Mouse (Mus musculus) mouse embryonic stem cell (cell line): ENCODE measurements around the gene Poll.

Experiments used
- in situ Hi-C, 2 experiments: fragments of 300-500 bp; cut with MboI; formaldehyde crosslinking; loops; 1 replicate in 1 of 2; 3 replicates in 1 of 2; pipeline ENCODE4 v1.14.3; 2019 to 2020; ENCODE audit warnings: low sequenced_read_pairs in 2 of 2, low pct_unique_long_range_greater_than_20kb in 1 of 2, mixed read lengths in 1 of 2; ENCODE audit not compliant: unreplicated experiment in 1 of 2

Poll gene

DNA sequence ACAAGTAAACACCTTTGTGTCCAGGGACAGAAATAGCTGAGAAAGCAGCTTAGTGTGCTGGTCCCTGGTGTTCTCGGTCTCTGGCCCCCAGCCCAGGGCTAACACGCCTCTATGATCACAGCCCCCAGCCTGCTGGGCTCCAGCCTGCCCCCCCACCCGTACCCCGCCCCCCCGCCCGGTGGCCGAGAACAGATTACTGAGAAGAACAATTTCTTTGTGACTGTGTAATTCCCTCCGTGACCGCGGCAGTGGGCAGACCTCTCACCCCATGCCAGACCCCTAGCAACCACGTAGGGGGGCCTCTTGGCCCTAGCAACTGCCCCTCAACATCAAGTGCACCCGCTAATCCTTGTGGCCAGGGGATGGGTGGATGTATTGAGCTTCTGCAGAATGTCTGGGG is 19.9 kb upstream of the Poll start:
- in situ Hi-C loops, result no loop called here

DNA sequence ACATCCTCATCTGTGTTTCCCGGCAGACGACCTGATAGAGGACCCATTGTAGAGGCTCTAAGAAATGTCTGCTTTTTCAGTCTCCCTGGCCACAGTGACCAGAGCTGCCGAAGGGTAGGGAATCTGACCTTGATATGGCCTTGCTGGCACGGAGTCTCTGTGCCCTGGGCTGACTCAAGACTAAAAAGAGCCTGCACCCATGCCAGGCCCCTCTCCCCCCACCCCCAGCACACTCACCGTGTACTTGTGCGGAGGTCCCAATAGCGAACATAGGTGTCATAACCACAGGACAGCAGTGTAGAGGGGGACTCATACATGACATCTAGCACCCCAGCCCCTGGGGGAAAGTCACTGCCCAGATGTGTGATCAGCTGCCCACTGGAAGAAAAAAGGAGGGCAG is 19.1 kb upstream of the Poll start:
- in situ Hi-C loops, result loop anchor here in 1 of 2 experiments (10.0 kb wide), 1 partner anchor 165 kb away; the partner anchor contains the start of genes Fgf8 and Npm3

DNA sequence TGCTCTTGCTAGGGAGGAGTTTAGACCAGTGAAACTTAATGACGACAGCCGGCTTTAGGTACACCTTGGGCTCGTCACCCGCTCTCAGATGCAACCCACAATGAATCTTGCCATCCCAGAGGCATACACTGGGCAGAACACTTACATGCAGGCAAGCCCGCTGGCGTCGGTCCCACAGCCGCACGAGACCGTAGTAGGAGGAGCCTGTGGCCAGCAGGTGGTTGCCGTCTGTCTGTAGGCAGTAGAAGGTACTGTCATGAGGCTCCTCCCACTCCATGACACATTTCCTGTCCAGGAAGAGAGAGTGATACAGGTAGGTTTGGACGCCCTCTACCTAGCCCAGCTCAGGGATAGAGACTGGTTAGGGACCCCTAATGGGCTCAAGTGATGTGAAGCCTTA is 18.6 kb upstream of the Poll start:
- in situ Hi-C loops, result loop anchor here in 1 of 2 experiments (10.0 kb wide), 1 partner anchor 166 kb away; the partner anchor contains the start of genes Fgf8 and Npm3

GRCm38 (mm10) chr19:45577141-45577750 is 16.9 kb upstream of the Poll start:
- in situ Hi-C loops, result loop anchor here in 1 of 2 experiments (10.0 kb wide), 1 partner anchor 168 kb away; the partner anchor contains the start of genes Fgf8 and Npm3

GRCm38 (mm10) chr19:45575632-45576001 is 15.3 kb upstream of the Poll start:
- in situ Hi-C loops, result loop anchor here in 1 of 2 experiments (10.0 kb wide), 1 partner anchor 169 kb away; the partner anchor contains the start of genes Fgf8 and Npm3

DNA sequence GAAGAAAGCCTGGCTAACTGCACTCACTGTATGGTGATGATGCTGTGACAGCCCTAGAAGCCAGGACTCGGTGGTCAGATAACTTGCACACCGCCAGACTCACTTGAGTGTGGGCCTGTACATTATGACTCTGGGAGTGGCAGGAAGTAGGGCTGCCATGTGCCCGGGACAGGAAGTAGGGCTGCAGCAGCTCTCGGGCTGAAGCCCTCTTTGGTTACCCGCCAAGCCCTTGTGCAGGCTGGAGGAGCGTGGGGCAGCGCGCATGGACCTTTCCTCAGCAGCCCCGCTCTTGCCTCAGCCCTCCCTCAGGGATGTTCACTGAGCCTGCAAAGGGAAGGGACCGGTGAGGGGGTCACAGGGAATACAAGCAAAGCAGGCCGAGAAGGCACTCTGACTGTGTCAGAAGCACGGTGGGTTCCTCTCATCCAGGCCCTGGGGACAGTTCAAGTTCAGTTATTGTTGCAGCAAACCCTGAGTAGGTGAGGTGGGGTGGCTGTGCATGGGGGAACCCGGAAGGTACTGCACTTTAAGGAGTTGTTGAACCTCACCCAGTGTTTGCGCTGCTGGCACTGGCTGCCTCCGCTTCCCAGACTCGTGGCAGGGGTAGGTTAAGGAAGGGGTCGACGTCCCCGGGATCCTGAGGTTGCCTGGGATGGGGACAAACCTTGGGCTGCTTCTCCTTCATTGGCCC is 14.8 kb upstream of the Poll start:
- in situ Hi-C loops, result loop anchor here in 1 of 2 experiments (10.0 kb wide), 1 partner anchor 170 kb away; the partner anchor contains the start of genes Fgf8 and Npm3

- in situ Hi-C loops, result loop anchor here in 1 of 2 experiments (10.0 kb wide), 1 partner anchor 170 kb away; the partner anchor contains the start of genes Fgf8 and Npm3
Measured at GRCm38 (mm10) chr19:45574339-45574898, 14.1 kb upstream of the Poll start.

GRCm38 (mm10) chr19:45573861-45574267 is 13.5 kb upstream of the Poll start:
- in situ Hi-C loops, result loop anchor here in 1 of 2 experiments (10.0 kb wide), 1 partner anchor 171 kb away; the partner anchor contains the start of genes Fgf8 and Npm3

DNA sequence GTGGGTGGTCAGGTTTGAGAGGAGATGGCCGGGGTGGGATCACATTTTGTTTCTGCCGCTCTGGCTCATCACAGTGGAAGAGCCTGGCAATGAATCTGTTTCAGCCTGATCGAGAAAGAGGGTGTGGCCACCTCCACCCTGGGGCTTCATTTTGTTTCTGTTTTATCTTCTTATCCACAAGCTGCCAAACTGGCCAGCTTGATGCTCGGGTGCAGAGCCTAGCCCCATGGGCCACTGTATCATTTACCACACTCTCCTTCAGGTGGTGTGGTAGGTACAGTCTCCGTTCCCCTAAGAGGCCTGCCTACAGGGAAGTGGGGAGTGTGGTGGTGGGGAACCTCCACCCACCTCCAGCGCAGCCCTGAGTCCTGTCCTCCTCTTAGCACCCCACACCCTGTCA is 12.7 kb upstream of the Poll start:
- in situ Hi-C loops, result loop anchor here in 1 of 2 experiments (10.0 kb wide), 1 partner anchor 172 kb away; the partner anchor contains the start of genes Fgf8 and Npm3

GRCm38 (mm10) chr19:45567367-45567766 is 7.0 kb upstream of the Poll start:
- in situ Hi-C loops, result no loop called here

DNA sequence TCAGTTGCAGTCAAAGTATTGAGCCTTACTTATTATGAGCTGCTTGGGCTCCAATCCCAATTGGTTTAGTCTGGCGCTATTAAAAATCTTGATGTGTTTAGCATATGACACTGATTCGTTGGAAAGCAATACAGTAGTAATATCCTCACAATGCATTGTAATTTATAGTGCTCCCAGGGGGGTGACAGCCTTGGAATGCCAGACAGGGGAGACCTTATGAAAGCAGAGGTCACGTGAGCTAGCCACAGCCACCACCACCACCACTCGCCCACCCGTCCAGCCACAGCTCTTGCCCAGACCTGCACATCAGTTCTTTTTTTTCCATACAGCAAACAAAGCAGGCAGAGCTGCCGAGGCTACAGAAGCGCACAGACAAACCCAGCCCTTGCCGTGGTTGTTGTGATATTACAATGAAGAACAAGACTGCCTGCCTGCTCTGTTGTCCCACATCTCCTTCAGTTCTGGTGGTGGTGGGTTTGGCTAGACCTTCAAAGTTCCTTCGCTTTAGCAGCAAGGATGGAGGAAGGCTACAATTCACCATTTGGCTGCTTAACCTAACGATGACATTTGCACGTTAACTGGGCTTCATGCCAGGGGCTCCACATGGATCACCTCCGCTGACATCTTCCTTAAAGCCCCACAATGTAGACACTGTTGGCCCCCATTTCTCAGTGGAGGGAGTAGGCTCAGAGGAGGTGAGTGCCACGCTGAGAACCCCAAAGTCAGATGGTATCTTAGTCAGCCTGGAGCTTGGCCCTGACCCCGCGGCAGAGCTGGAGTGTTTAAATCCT is 5.8 kb upstream of the Poll start:
- in situ Hi-C loops, result no loop called here

DNA sequence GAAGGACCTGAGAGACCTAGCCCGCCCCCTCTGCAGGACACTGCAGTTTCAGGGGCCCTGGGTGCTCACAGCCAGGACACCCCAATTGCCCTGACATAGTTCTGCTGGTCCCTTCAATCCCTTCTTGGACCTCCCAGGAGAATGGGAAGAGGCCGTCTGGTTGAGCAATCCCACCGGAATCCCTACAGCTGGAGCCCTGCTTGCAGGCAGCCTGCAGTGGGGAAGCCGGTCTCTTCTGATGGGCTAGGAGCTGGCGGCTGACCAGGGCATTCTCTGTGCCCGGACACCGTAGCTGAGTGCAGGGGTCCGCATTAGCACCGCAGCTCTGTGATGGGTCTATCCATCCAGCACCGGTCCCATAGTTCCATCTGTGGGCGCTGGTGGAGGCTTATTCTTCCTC is 6.2 kb downstream of the Poll start:
- in situ Hi-C loops, result no loop called here

DNA sequence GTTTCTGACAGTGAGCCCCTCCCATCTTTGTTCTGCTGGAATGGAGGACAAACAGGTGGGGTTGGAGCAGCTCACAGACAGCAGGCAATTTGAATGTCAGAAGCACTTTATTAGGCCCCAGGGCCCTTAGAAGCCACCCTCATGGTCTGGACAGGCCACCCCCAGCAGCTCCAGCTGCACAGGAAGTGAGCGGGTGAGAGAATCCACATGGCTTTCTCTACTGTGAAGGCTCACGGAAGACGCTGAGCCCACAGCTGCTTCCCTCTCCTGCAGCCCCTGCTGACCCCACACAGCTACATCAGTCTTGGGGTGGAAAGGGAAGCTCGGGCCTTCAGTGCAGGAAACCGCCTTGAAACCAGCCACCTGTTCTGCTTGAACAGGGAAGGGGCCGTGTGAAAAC is 8.1 kb downstream of the Poll start:
- in situ Hi-C loops, result no loop called here

GRCm38 (mm10) chr19:45549948-45550347 is 10.4 kb downstream of the Poll start:
- in situ Hi-C loops, result loop anchor here (5.0 to 10.0 kb wide), 3 partner anchors 245 to 328 kb away; no protein-coding TSS in a partner anchor

- in situ Hi-C loops, result loop anchor here (5.0 to 10.0 kb wide), 3 partner anchors 245 to 327 kb away; no protein-coding TSS in a partner anchor
Measured at GRCm38 (mm10) chr19:45549128-45549915, 11.0 kb downstream of the Poll start.

DNA sequence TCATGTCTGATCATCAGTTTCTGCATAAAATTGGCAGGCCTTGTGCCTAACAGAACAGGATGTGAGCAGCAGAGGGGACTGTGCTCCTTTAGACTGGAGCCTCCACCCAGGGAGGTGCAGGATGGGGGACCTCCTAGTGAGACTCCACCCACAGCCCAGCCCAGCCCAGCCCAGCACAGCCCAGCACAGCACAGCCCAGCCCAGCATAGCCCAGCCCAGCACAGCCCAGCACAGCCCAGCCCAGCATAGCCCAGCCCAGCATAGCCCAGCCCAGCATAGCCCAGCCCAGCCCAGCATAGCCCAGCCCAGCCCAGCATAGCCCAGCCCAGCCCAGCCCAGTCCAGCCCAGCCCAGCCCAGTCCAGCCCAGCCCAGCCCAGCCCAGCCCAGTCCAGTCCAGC is 12.1 kb downstream of the Poll start:
- in situ Hi-C loops, result loop anchor here (5.0 to 10.0 kb wide), 3 partner anchors 243 to 326 kb away; no protein-coding TSS in a partner anchor

GRCm38 (mm10) chr19:45544925-45545321 is 15.4 kb downstream of the Poll start:
- in situ Hi-C loops, result loop anchor here (5.0 to 10.0 kb wide), 3 partner anchors 240 to 323 kb away; no protein-coding TSS in a partner anchor
